Mouse (Mus musculus) erythroblast, embryonic 14.5 days (primary cell): ENCODE results near the gene Syn3. TPM values are rescaled to one million over a fixed set of nuclear protein-coding genes. Genes with fewer than 3 reads are reported as not detected.

Experiments used
- H3K27me3 ChIP-seq: 2 replicates; pipeline ENCODE4 v1.6.1; 2012; ENCODE audit warnings: inconsistent platforms; ENCODE audit not compliant: control insufficient read depth
- H3K36me3 ChIP-seq: 2 replicates; pipeline ENCODE4 v1.6.1; 2012; ENCODE audit warnings: mild to moderate bottlenecking, inconsistent platforms; ENCODE audit not compliant: control insufficient read depth
- H3K4me1 ChIP-seq: 2 replicates; pipeline ENCODE4 v1.6.1; 2012; ENCODE audit warnings: inconsistent platforms; ENCODE audit not compliant: control insufficient read depth
- H3K4me3 ChIP-seq: replicated peaks from 2 replicates; pipeline ENCODE3; 2012; ENCODE audit warnings: moderate library complexity, mild to moderate bottlenecking, inconsistent platforms
- H3K9me3 ChIP-seq: 2 replicates; pipeline ENCODE4 v1.6.1; 2012; ENCODE audit warnings: low read length, inconsistent platforms, mixed read lengths; ENCODE audit not compliant: control insufficient read depth
- GATA1 ChIP-seq: IDR thresholded peaks from 2 replicates; pipeline ENCODE4 v1.6.1; 2012; ENCODE audit warnings: low read length, inconsistent platforms, mixed read lengths
- TAL1 ChIP-seq: IDR thresholded peaks from 3 replicates; pipeline ENCODE4 v1.6.1; 2012; ENCODE audit warnings: low read length, inconsistent platforms, mixed read lengths
- polyA plus RNA-seq: library from polyadenylated mRNA; stranded (reverse); fragments of >175 nt; gene quantifications from 2 replicates; pipeline ENCODE4 v1.2.3, GENCODE M21; 2012

Syn3 gene
- polyA plus RNA-seq, 1 experiment: not detected

DNA sequence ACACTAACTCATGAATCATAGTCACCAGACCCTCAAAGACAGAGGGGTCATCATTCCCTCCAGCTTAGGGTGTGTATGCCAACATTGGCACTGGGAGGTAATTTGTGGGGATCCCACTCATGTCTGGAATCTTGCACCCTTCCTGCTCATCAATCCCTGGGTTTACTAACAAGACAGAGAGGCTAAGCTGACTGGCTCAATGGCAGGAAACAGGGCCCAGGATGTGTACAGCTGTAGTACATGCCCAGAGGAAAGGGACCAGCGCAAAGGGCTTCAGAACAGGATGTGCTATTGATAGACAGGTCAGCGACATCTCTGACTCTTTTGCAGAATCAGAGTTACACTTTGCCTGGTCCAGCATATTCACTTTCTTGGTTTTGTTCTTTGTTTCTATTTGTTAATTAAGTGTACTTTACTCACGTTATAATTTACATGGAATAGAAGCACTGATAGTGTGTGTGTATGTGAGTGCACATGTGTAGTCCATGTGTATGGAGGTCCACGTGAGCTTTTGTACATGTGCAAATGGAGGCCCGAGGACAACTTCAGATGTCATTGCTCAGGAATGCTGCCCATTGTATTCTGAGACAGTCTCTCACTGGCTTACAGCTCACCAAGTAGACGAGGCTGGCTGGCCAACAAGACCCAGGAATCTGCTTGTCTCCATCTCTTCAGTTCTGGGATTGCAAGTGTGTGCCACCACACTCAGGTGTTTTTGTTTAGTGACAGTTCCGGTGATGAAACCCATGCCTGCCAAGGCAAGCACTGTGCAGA is 248.4 kb downstream of the Syn3 start:
- no peaks in the 10 kb centered on the region for H3K27me3 ChIP-seq
- H3K4me1 ChIP-seq: no peaks in the 10 kb centered on the region
- no peak overlapping the region for H3K4me3 ChIP-seq
- H3K36me3 ChIP-seq: no peaks in the 10 kb centered on the region
- no peak for TF ChIP-seq GATA1
- no peak for TF ChIP-seq TAL1
- H3K9me3 ChIP-seq: no peaks in the 10 kb centered on the region

DNA sequence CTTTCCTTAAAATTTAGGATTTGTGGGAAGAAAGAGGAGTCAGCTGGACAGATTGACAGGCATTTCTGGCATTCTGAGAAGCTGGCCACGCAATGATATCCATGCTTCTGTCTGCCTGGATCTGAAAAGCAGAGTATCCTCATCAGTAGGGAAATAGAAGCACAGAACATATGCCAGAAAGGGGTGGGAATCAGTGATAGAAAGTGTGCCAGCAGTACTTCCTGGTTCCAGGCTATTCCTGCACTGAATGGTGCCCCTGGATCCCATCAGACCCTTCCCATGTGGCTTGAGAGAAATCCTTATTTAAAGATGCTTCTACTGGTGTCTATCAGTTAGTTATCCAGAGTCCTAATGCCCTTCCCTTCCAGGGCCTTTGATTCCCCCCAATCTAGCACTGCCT is 249.4 kb downstream of the Syn3 start:
- no peaks in the 10 kb centered on the region for H3K27me3 ChIP-seq
- H3K4me1 ChIP-seq: no peaks in the 10 kb centered on the region
- H3K9me3 ChIP-seq: no peaks in the 10 kb centered on the region
- H3K4me3 ChIP-seq: no peak overlapping the region
- H3K36me3 ChIP-seq: no peaks in the 10 kb centered on the region
- TF ChIP-seq GATA1 (no peak), TAL1 (no peak)

DNA sequence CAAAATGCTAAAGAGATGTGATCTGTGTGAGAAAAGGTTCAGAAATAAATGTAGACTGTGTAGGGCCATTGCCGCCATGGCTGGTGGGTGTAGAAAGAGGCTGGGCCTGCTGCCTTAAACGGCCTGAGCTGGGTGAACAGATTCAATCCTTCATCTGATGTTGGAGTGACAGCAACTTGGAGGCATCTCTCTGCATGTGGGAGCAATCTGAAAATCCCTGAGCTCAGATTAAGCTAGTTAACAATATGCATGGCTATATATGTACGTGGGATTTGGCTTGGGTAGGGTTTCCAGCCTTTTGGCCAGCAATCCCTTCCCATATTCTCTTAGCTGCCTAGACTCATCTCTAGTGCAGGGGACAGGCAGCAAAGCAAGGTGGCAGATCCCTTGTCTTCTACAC is 249.9 kb downstream of the Syn3 start:
- H3K36me3 ChIP-seq: no peaks in the 10 kb centered on the region
- H3K4me3 ChIP-seq: no peak overlapping the region
- H3K27me3 ChIP-seq: no peaks in the 10 kb centered on the region
- H3K9me3 ChIP-seq: no peaks in the 10 kb centered on the region
- H3K4me1 ChIP-seq: no peaks in the 10 kb centered on the region
- no peak for TF ChIP-seq GATA1
- no peak for TF ChIP-seq TAL1

DNA sequence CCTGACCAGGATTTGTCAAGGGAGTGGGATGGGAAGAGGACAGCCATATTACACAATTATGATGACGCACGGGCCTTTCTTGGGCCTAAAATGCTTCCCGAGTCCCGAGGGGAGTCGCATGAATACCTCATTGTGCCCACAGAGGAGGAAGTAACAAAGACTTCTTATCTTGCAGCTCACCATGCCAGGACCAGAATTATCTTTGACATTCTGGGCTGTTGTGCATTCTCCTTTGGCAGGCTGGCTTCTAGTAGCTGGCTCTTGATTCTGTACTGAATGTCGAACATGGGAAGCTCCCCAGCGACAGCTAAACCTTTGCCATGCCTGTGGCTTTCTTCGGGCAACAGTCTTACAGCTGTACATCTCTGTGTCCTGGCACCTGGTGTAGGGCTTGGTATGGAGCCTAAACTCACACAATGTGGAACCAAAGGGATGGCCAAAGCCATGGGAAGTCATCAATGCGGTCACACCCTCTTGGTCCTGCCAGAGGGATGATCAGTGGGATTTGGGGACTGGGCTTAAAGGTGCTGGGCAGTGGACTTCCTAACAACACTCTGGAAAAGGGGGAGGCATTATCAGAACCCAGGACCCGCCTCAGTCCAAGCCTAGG is 250.5 kb downstream of the Syn3 start:
- no peaks in the 10 kb centered on the region for H3K9me3 ChIP-seq
- no peak for TF ChIP-seq TAL1
- no peak for TF ChIP-seq GATA1
- H3K4me3 ChIP-seq: no peak overlapping the region
- no peaks in the 10 kb centered on the region for H3K27me3 ChIP-seq
- no peaks in the 10 kb centered on the region for H3K36me3 ChIP-seq
- no peaks in the 10 kb centered on the region for H3K4me1 ChIP-seq

DNA sequence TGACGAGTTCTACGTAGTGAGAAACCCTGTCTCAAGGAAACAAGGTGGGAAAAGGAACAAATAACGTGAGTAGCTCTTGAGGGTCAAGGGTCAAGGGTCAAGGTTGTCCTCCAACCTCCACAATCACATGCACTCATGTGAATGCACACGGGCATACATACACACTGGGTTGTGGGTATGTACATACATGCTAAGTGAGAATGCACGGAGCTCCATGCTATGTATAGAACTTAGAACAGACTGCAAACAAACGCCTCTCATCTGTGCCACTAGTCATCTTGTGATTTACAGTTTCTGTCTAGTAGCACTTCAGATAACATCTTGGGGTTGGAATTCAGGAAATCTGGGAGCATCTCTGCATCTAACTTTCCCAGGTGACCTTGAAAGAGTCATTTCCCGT is 253.3 kb downstream of the Syn3 start:
- H3K4me3 ChIP-seq: no peak overlapping the region
- H3K27me3 ChIP-seq: no peaks in the 10 kb centered on the region
- no peaks in the 10 kb centered on the region for H3K9me3 ChIP-seq
- TF ChIP-seq TAL1 (no peak), GATA1 (no peak)
- H3K36me3 ChIP-seq: no peaks in the 10 kb centered on the region
- H3K4me1 ChIP-seq: no peaks in the 10 kb centered on the region

DNA sequence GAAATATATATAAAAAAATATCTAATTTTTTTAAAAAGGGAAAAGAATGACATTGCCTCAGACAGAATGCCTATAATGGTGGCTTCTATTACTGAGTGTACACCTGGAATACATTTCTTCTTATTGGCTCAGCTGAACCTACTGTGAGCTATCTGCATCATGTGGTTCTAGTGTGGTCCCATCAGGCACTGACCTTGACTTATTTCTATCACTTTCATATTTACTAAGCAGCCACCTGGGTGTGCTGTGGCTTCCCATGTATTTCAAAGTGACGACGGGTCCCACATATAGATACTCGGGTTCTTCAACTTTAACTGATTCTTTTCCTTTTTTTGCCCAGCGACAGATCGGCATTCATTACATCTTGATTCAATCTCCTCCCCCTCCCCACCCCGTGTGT is 255.2 kb downstream of the Syn3 start:
- H3K4me1 ChIP-seq: no peaks in the 10 kb centered on the region
- TF ChIP-seq GATA1 (no peak), TAL1 (no peak)
- H3K9me3 ChIP-seq: no peaks in the 10 kb centered on the region
- no peak overlapping the region for H3K4me3 ChIP-seq
- H3K36me3 ChIP-seq: no peaks in the 10 kb centered on the region
- H3K27me3 ChIP-seq: no peaks in the 10 kb centered on the region

DNA sequence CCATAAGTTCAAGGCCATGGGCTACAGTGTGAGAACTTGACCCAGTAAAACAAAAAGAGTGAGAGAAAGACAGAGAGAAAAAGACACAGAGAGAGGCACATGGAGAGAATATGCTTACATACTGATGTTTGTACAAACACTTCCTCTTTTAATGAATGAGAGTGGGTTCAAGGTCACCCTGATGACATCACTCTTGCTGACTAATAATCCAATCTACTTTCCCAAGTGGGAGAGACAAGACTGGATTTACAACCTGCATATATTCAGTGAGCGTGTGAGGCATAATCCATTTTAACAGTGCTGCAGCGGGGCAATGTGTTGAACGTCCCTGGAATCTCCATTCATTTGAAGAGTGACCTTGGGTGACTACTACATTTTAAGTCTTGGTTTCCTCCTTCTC is 256.0 kb downstream of the Syn3 start:
- Histone ChIP-seq H3K4me3 (no peak overlapping the region), H3K27me3 (no peaks in the 10 kb centered on the region), H3K36me3 (no peaks in the 10 kb centered on the region), H3K9me3 (no peaks in the 10 kb centered on the region), H3K4me1 (no peaks in the 10 kb centered on the region)
- TF ChIP-seq TAL1 (no peak), GATA1 (no peak)

DNA sequence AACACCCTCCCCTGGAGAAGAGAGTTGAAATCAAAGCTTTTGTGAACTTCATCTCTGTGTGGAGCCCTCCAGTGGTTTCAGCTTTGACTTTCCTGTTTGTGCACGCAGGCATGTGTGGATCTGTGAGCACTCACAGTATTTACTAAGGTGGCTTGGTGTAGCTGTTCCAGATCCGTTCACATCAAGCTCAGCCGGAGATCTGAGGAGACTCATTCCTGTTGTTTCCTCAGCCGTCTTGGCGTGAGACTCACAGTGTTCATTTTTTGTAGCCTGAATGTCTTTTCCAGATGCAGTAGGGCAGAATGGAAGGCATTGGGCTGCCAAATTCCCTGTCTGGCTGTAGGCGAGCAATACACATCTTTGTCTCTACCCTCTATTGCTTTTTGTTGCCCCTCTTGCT is 268.7 kb downstream of the Syn3 start:
- Histone ChIP-seq H3K4me1 (no peaks in the 10 kb centered on the region), H3K36me3 (no peaks in the 10 kb centered on the region), H3K27me3 (no peaks in the 10 kb centered on the region), H3K4me3 (no peak overlapping the region), H3K9me3 (no peaks in the 10 kb centered on the region)
- TF ChIP-seq GATA1 (no peak), TAL1 (no peak)

DNA sequence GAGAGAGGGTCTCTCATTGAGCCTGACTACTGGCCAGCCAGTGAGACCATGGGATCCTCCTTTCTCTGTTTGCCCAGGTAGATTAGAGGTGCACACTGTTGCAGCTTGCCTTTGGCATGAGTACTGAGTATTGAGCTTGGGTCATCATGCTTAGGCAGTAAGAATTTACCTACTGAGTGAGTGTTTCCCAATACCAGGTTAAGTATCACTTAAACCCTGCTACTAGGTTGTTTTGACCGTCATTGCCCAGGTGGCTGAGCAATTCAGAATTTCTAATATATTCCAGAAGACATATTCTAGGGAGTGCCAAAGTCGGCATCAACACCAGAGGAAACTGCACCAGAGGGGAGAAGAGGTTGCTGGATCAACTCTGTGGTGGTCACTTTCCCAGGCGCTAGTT is 273.2 kb downstream of the Syn3 start:
- TF ChIP-seq TAL1: no peak
- no peak for TF ChIP-seq GATA1
- Histone ChIP-seq H3K36me3 (no peaks in the 10 kb centered on the region), H3K9me3 (no peaks in the 10 kb centered on the region)

More for the DNA sequence above, 273.2 kb downstream of the Syn3 start:
- H3K4me1 ChIP-seq: no peaks in the 10 kb centered on the region
- no peak overlapping the region for H3K4me3 ChIP-seq
- H3K27me3 ChIP-seq: no peaks in the 10 kb centered on the region
